Mouse (Mus musculus) inflammation-experienced regulatory T-cells, adult 6 months (primary cell): ENCODE data around the gene Pde2a. TPM values are rescaled to one million over a fixed set of nuclear protein-coding genes. Genes with fewer than 3 reads are reported as not detected.

Experiments used
- ATAC-seq: one replicate; pipeline ENCODE4 v1.8.0; 2017
- polyA plus RNA-seq, 3 experiments: library from polyadenylated mRNA; unstranded; fragments of 100-300 nt; shearing (Covaris generic); gene quantifications; one replicate each; pipeline ENCODE4 v1.2.1; 2017

Pde2a gene
- polyA plus RNA-seq, 3 experiments from 2014 or later: 6.1 to 36.2 (median 19.9) TPM

- no peak for ATAC-seq
Measured at GRCm38 (mm10) chr7:101454479-101454878, 33.0 kb downstream of the Pde2a start.

GRCm38 (mm10) chr7:101455141-101455540, 33.6 kb downstream of the Pde2a start:
- ATAC-seq: no peak

- no peak for ATAC-seq
Measured at GRCm38 (mm10) chr7:101456318-101456717, 34.8 kb downstream of the Pde2a start.

DNA sequence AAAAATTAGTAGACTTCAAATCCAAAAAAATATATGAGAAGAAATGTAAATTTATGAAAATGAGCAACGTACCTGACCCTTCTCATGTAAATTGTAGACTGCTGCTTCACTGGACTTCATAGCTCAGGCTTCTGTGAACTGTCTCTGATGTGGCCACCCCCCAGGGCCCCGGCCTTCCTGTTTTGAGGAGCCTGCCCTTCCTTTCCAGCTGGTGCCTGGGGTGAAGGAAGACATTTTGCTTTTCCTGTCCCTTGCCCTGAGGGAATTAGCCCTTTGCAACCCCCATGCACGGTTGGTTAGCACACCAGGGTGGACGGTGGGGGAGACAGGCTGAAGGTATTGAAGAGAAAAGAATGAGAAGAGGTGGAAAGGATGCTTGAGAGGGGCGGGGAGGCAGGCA, 35.3 kb downstream of the Pde2a start:
- ATAC-seq: no peak

DNA sequence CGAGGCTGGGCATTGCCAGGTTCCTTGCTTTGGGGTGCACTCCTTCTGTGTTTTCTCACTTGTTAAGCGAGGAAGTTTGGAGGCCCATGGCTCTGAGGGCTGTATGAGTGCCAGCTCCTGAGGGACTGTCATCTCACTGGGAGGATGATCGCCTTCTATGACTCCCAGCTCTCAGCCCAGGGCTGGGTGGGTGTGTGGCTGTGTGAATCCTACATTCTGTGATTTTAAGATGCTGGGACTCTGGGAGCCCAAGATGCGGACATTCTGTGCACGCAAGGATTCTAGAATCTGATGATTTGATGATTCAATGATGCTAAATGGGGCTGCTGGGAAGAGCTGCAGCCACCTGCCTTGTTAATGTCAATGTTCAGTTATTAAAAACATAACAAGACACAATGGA, 35.8 kb downstream of the Pde2a start:
- no peak for ATAC-seq

- ATAC-seq: peak; percentile 84
Measured at GRCm38 (mm10) chr7:101457801-101458200, 36.3 kb downstream of the Pde2a start.

DNA sequence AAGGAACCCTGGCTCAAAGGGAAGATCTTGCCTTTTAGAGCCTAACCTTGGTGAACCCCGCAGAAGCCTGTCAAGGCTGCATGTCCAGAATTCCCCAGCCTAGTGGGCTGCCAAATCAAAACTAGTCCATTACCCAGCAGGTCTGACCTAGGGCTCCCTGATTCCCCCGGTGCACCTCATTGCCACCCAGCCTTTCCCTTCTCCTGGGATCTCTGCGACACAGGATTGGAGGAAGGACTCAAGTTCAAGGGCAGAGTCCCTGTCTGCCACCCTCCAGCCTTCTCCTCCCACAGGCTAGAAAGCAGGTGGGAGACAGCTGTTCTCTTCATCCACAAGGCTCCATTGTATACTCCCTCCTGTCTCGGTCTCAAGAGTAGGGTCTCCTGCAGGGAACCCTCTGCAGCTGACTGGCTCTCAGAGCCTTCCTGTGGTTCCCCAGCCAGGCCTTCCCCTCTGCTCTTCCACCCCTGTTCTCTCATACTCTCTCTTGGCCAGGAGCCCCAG, 36.8 kb downstream of the Pde2a start:
- no peak for ATAC-seq

DNA sequence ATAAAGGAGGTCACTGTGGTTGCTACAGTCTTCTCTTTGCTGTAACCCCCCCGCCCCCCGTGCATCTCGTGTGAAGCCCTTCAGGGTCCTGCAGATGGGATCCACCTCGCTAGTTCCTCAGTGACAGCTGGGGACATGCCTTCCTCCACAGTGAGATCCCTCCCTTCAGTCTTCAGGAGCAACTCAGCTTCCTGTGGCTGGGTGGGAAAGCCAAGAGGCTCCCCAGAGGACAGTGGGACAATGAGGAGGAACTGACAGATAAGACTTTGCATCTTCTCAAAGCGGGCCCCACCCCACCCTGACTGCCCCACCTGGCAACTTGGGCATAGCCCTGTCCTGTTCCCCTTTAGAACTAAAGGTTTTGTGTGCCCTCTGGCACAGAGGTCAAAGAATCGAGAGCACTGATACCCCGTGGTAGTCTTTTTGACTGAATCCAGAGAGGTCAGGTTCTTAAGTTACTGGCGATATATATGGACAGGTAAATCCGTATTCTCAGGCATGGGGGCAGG, 37.9 kb downstream of the Pde2a start:
- no peak for ATAC-seq

- ATAC-seq: no peak
Measured at GRCm38 (mm10) chr7:101459923-101460607, 38.6 kb downstream of the Pde2a start.

- ATAC-seq: no peak
Measured at GRCm38 (mm10) chr7:101460608-101460957, 39.1 kb downstream of the Pde2a start.

GRCm38 (mm10) chr7:101461571-101461970, 40.1 kb downstream of the Pde2a start:
- no peak for ATAC-seq

GRCm38 (mm10) chr7:101462327-101463068, 41.0 kb downstream of the Pde2a start:
- ATAC-seq: no peak

DNA sequence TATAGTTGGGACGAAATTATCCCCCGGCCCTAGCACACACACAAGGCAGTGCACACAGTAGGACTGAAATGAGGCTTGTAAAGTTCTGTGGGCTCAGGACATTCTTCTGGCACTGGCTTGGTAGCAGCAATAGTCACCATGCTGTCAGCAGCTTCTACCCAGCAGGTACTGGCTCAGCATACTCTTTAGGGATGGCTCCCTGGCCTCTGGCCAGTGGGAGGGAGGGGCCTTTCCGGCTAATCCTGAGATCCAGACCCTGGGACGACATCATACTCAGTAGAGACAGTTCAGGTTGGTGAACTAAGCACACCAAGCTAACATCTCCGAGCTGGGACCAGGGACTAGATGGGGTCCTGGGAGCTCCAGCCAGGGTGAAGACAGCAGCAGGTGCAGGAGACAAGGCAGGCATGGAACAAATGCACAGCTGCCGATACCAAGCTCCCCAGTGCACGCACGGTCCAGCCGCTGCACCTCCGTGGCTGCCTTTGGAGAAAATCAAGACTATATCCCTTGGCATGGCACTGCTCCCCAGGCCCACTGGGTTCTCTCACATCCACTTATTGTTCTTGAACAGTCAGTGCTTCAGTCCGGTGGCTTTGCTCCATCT, 42.3 kb downstream of the Pde2a start:
- no peak for ATAC-seq

DNA sequence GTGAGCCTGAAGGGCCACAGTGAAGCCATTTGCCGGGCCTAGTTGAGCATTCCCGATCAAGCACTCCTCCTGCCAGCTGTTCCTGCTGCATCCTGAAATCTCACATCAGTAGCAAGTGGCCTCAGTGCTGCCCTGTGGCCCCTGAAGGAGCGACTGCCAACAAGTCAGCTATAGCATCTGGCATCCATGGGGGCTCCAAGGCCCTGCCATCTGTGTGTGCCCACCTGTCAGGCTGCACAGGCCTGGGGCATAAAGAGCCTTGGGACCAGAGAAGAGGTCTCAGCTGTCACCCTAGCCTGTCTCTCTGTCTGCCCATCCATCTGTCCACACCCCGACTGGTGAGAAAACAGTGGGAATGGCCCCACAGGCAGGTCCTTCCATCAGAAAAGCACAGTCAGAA, 43.4 kb downstream of the Pde2a start:
- ATAC-seq: no peak

DNA sequence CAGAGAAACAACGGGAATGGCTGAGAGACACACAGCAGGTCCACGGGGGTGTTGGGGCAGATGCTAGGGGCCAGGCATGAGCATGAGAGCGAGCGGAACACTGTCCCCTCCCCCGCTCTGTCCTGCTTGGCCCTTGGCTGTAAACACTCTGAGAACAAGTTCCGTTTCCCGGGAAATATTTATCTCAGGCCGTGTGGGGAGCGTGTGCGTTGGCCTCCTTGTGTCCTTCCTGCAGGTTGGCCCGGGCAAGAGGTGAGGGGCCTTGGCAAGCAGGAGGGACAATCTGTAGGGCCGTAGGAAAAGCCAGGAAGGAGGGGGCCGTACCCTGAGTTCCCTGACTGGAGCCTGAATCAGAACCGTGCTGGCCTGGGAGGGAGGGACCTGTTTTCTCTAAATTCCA, 43.9 kb downstream of the Pde2a start:
- no peak for ATAC-seq

DNA sequence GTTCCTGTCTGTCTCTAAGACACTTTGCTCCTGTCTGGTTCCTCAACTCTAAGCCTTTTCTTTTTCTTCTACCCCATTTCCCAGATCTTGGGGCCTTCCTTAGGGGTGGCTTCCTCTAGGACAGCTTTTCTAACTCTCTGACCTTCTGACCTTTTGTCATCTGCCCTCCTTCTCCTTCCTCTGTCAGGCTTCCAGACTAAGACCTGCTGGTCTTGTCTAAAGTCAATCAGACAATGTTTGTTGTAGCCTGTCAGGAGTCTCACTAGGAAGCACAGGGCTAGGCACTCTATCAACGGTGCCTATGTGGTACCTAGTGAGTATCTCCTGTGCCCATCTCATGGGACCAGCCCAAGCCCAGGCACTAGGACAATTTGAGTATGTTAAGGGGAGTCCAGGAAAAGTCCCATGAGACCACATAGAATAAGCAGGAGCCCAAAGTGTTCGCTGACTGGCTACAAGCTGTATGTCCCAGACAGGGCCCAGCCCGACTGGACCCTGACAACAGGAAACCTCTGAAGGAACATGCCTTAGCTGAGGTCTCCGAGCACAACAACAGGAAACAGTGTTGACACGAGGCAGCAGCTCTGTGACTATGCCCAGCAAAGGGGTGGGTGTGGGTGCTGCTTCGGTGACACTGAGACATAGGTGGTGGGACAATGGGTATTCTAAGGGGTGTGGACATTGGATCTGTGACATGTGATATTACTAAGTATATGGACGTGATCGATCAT, 44.5 kb downstream of the Pde2a start:
- ATAC-seq: peak; percentile 75

DNA sequence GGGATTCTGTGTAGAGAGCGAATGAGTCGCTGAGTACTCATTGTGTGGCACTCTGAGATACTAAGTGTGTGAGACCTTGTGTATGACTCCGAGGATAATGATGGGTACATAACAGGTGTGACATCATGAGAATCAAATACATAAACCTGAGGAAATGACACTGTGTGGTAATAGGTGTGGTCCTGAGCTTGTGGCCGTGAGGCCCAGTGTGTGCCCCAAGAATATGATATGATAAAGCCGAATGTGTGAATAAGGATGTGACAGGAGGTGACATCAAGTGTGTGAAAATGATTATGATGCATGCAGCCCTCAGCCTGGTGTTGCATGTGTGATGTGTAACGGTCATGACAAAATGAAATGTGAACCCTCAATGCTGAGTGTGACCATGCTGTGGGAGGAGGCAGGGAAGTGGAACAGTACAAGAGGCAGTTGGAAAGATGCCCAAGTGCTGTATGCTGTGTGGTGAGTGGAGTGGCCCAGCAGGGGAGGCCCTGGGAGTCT, 45.1 kb downstream of the Pde2a start:
- ATAC-seq: peak; percentile 85

- no peak for ATAC-seq
Measured at GRCm38 (mm10) chr7:101471423-101471822, 49.9 kb downstream of the Pde2a start.

DNA sequence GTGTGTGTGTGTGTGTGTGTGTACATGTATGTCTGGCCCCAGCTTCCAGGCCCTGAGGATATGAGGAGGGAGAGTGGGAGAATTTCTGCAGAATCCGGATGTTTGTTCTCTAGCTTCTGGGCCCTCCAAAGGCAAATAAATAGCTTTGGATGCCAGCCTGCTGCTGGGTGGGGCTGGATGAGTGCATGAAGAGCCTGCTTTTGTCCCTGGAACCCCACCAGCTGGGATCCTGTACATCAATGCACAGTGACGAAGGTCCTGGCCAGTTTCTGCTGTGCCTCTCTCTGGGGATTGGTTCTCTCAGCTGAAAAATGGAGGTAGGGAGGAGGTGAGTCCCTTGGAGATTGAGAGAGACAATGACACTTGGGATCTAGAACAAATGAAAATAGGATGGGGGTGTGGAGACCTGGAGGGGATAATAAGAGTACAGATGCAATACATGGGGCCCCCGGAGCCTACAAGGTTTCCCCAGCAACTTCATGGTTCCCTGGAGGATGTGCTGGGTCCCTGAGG, 50.5 kb downstream of the Pde2a start:
- ATAC-seq: no peak

DNA sequence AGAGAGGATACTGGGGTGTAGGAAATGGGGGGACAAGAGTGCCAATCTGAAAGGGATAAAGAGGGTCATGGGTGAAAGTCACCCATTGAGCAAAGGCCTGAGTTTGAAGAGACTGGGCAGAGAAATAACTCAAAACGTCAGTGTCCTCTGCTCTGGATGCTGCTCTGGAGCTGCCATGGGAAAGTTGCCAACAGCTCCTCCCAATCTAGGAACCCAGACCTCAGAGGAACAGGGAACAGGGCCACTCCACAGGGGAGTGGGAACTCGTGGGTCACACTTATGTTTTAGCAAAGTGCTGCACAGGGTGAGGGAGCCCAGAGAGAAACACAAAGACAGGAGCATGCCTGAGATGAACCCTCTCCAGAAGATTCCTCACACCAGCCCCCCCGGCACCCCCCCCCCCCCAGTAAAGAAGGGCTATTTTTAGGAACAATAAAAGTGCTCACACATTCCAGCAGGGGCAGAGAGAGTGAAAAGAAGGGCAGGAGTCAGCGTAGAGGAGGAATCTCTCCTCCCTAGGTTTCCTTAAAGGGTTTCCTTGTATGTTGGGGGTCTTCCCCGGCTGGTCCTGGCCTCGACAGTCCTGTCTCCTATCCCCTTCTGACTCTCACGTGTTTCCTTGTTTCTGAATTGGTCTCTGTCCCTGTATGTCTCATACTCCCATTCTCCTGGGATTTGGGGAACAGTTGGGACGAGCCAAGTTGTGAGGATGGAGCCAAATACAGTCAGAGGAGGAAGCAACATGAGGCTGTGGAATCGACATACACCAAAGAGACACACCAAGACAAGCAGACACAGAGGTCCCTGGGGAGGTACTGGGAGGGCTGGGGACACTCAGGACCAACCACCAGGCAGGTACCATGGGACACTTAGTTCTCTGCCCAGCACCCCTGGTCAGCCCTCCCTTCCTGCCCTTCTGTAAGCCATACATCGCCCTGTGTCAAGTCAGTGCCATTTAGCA, 51.4 kb downstream of the Pde2a start:
- no peak for ATAC-seq

DNA sequence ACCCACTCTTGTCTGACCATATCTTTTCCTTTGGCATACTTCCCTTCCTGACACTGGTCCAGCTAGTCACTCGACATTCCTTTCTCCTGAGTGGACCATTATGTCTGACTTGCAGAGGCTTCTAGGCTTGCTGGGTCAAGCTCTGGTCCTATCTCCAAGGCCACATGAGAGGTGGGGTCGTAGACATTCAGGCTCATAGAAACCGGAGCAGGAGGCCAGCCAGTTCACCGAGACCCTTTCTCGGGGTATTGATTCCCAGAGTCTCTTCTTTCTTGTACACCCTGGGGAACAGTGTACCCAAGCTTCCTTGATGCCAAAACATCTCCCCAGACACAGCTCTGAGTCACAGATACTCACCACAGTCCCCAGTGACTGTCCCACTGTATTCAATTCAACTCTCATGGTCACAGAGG, 52.9 kb downstream of the Pde2a start:
- no peak for ATAC-seq
